Mouse (Mus musculus) liver, embryonic 15.5 days (tissue): ENCODE measurements around the gene Runx2. TPM values are rescaled to one million over a fixed set of nuclear protein-coding genes. Genes with fewer than 3 reads are reported as not detected.

Experiments used
- ATAC-seq: fragments of 200-750 bp; cut with Nextera tagmentation; 2 replicates; pipeline ENCODE4 v1.8.0; 2017; ENCODE audit warnings: moderate number of reproducible peaks, mild to moderate bottlenecking, moderate library complexity; ENCODE audit not compliant: insufficient read depth
- H3K27ac ChIP-seq: fragments of 300-500 bp; sonication (generic); replicated peaks from 2 replicates; pipeline ENCODE4 v1.5.1; 2015; ENCODE audit warnings: mild to moderate bottlenecking, inconsistent platforms
- H3K27me3 ChIP-seq: fragments of 300-500 bp; sonication (generic); 2 replicates; pipeline ENCODE4 v1.6.1; 2015; ENCODE audit warnings: mild to moderate bottlenecking, inconsistent platforms
- H3K36me3 ChIP-seq: fragments of 300-500 bp; sonication (generic); replicated peaks from 2 replicates; pipeline ENCODE4 v1.6.1; 2015; ENCODE audit warnings: moderate library complexity, mild to moderate bottlenecking, inconsistent platforms
- H3K4me1 ChIP-seq: fragments of 300-500 bp; sonication (generic); replicated peaks from 2 replicates; pipeline ENCODE4 v1.6.1; 2015; ENCODE audit warnings: inconsistent platforms
- H3K4me2 ChIP-seq: fragments of 300-500 bp; sonication (generic); 2 replicates; pipeline ENCODE4 v1.6.1; 2015; ENCODE audit warnings: moderate library complexity, mild to moderate bottlenecking, inconsistent platforms
- H3K4me3 ChIP-seq: fragments of 300-500 bp; sonication (generic); replicated peaks from 2 replicates; pipeline ENCODE4 v1.5.1; 2015; ENCODE audit warnings: mild to moderate bottlenecking, inconsistent platforms
- H3K9ac ChIP-seq: fragments of 300-500 bp; sonication (generic); 2 replicates; pipeline ENCODE4 v1.6.1; 2015; ENCODE audit warnings: moderate library complexity, mild to moderate bottlenecking, inconsistent platforms
- H3K9me3 ChIP-seq: fragments of 300-500 bp; sonication (generic); replicated peaks from 2 replicates; pipeline ENCODE4 v1.6.1; 2016; ENCODE audit warnings: inconsistent platforms
- whole genome bisulfite sequencing: fragments of 180-500 bp; shearing (Covaris S2); methylation state at CpG from one replicate; pipeline ENCODE4 v1.1.7; 2015; ENCODE audit warnings: mixed read lengths; ENCODE audit not compliant: insufficient replicate concordance; 5-methylcytosine and 5-hydroxymethylcytosine counted together
- polyA plus RNA-seq: library from polyadenylated mRNA; unstranded; fragments of >200 nt; fragmentation: Nextera tagmentation; extraction: Ambion mirVana; gene quantifications from 2 replicates; pipeline ENCODE4 v1.2.1, GENCODE M21; 2015

Runx2 gene
- polyA plus RNA-seq, 1 experiment from 2014 or later, result 0.56 TPM

GRCm38 (mm10) chr17:44685514-44685913 is 129.1 kb downstream of the Runx2 start:
- 19% methylated on average over 7 of the region's 7 CpGs for WGBS
- no peak overlapping the region for H3K9ac ChIP-seq
- no peaks in the 10 kb centered on the region for H3K27me3 ChIP-seq
- no peak overlapping the region for H3K4me3 ChIP-seq
- H3K36me3 ChIP-seq, result no peaks in the 10 kb centered on the region
- 0 out of 2 replicates have a peak, but pooled peaks cover 7% of the 10 kb centered on the region for H3K4me1 ChIP-seq
- no peaks in the 10 kb centered on the region for H3K9me3 ChIP-seq
- no peak overlapping the region for H3K27ac ChIP-seq
- no peak overlapping the region for H3K4me2 ChIP-seq
- ATAC-seq, result no peak

- Histone ChIP-seq H3K9me3 (no peaks in the 10 kb centered on the region), H3K4me3 (no peak overlapping the region), H3K4me1 (no peaks in the 10 kb centered on the region), H3K4me2 (no peak overlapping the region), H3K36me3 (no peaks in the 10 kb centered on the region), H3K27ac (no peak overlapping the region), H3K27me3 (no peaks in the 10 kb centered on the region), H3K9ac (no peak overlapping the region)
- no peak for ATAC-seq
- WGBS, result 70% methylated on average over 9 of the region's 9 CpGs
These were observed 131.6 kb downstream of the Runx2 start for GRCm38 (mm10) chr17:44683026-44683425.

- WGBS, result 47% methylated on average over 7 of the region's 7 CpGs
- no peak overlapping the region for H3K4me3 ChIP-seq
- ATAC-seq, result no peak
- no peaks in the 10 kb centered on the region for H3K36me3 ChIP-seq
- H3K4me2 ChIP-seq, result no peak overlapping the region
- H3K9me3 ChIP-seq, result no peaks in the 10 kb centered on the region
- 0 out of 2 replicates have a peak, but pooled peaks cover 11% of the 10 kb centered on the region for H3K4me1 ChIP-seq
- no peak overlapping the region for H3K9ac ChIP-seq
- H3K27me3 ChIP-seq, result no peaks in the 10 kb centered on the region
- no peak overlapping the region for H3K27ac ChIP-seq
These were observed 136.8 kb downstream of the Runx2 start for GRCm38 (mm10) chr17:44677782-44678181.

GRCm38 (mm10) chr17:44672806-44673205 is 141.8 kb downstream of the Runx2 start:
- 20% methylated on average over 7 of the region's 7 CpGs for WGBS
- H3K4me1 ChIP-seq, result peaks cover 20% of the 10 kb centered on the region
- H3K4me3 ChIP-seq, result no peak overlapping the region
- no peaks in the 10 kb centered on the region for H3K9me3 ChIP-seq
- no peak overlapping the region for H3K9ac ChIP-seq
- no peak overlapping the region for H3K27ac ChIP-seq
- no peaks in the 10 kb centered on the region for H3K27me3 ChIP-seq
- no peak overlapping the region for H3K4me2 ChIP-seq
- ATAC-seq, result no peak
- no peaks in the 10 kb centered on the region for H3K36me3 ChIP-seq

GRCm38 (mm10) chr17:44671946-44672692 is 142.5 kb downstream of the Runx2 start:
- no peak overlapping the region for H3K4me2 ChIP-seq

GRCm38 (mm10) chr17:44669985-44670384 is 144.6 kb downstream of the Runx2 start:
- no peaks in the 10 kb centered on the region for H3K27me3 ChIP-seq
- H3K4me3 ChIP-seq, result no peak overlapping the region
- no peaks in the 10 kb centered on the region for H3K36me3 ChIP-seq
- H3K27ac ChIP-seq, result no peak overlapping the region
- 44% methylated on average over 11 of the region's 11 CpGs for WGBS
- H3K9me3 ChIP-seq, result no peaks in the 10 kb centered on the region
- no peak overlapping the region for H3K9ac ChIP-seq
- ATAC-seq, result no peak
- no peak overlapping the region for H3K4me2 ChIP-seq
- peaks cover 19% of the 10 kb centered on the region for H3K4me1 ChIP-seq

More at GRCm38 (mm10) chr17:44671946-44672692, 142.5 kb downstream of the Runx2 start:
- Histone ChIP-seq H3K9me3 (no peaks in the 10 kb centered on the region), H3K4me1 (peaks cover 19% of the 10 kb centered on the region), H3K27ac (no peak overlapping the region; the same call in 1 of the 2 replicates), H3K9ac (no peak overlapping the region), H3K36me3 (no peaks in the 10 kb centered on the region), H3K27me3 (no peaks in the 10 kb centered on the region), H3K4me3 (no peak overlapping the region)
- peak; percentile 71 for ATAC-seq
- whole genome bisulfite sequencing, result 31% methylated on average over 16 of the region's 16 CpGs

GRCm38 (mm10) chr17:44667346-44667745 is 147.3 kb downstream of the Runx2 start:
- Histone ChIP-seq H3K9me3 (no peaks in the 10 kb centered on the region), H3K4me1 (peaks cover 7% of the 10 kb centered on the region), H3K36me3 (no peaks in the 10 kb centered on the region), H3K4me2 (no peak overlapping the region), H3K9ac (no peak overlapping the region), H3K27ac (no peak overlapping the region), H3K4me3 (no peak overlapping the region), H3K27me3 (no peaks in the 10 kb centered on the region)
- 39% methylated on average over 5 of the region's 5 CpGs for whole genome bisulfite sequencing
- ATAC-seq, result no peak

GRCm38 (mm10) chr17:44663872-44664271 is 150.7 kb downstream of the Runx2 start:
- H3K27ac ChIP-seq, result no peak overlapping the region
- H3K4me3 ChIP-seq, result no peak overlapping the region
- H3K4me2 ChIP-seq, result no peak overlapping the region
- WGBS, result 49% methylated on average over 7 of the region's 7 CpGs
- H3K27me3 ChIP-seq, result no peaks in the 10 kb centered on the region
- H3K9ac ChIP-seq, result no peak overlapping the region
- no peaks in the 10 kb centered on the region for H3K9me3 ChIP-seq
- no peak for ATAC-seq
- no peaks in the 10 kb centered on the region; the same call in 1 of the 2 replicates for H3K4me1 ChIP-seq
- H3K36me3 ChIP-seq, result no peaks in the 10 kb centered on the region

GRCm38 (mm10) chr17:44663208-44663607 is 151.4 kb downstream of the Runx2 start:
- H3K9me3 ChIP-seq, result no peaks in the 10 kb centered on the region
- no peak overlapping the region for H3K27ac ChIP-seq
- H3K9ac ChIP-seq, result no peak overlapping the region
- H3K27me3 ChIP-seq, result no peaks in the 10 kb centered on the region
- ATAC-seq, result no peak
- H3K36me3 ChIP-seq, result no peaks in the 10 kb centered on the region
- 80% methylated on average over 1 of the region's 1 CpGs for WGBS
- no peak overlapping the region for H3K4me2 ChIP-seq
- H3K4me1 ChIP-seq, result no peaks in the 10 kb centered on the region; the same call in 1 of the 2 replicates
- H3K4me3 ChIP-seq, result no peak overlapping the region

- ATAC-seq, result no peak
- H3K36me3 ChIP-seq, result no peaks in the 10 kb centered on the region
- no peak overlapping the region for H3K9ac ChIP-seq
- H3K4me3 ChIP-seq, result no peak overlapping the region
- no peaks in the 10 kb centered on the region for H3K9me3 ChIP-seq
- H3K27ac ChIP-seq, result no peak overlapping the region
- H3K4me2 ChIP-seq, result no peak overlapping the region
- WGBS, result 37% methylated on average over 6 of the region's 6 CpGs
- H3K4me1 ChIP-seq, result no peaks in the 10 kb centered on the region; the same call in 1 of the 2 replicates
- H3K27me3 ChIP-seq, result no peaks in the 10 kb centered on the region
These were observed 152.4 kb downstream of the Runx2 start for GRCm38 (mm10) chr17:44662080-44662706.

- no peaks in the 10 kb centered on the region for H3K36me3 ChIP-seq
- no peak overlapping the region for H3K4me2 ChIP-seq
- H3K27ac ChIP-seq, result no peak overlapping the region
- H3K4me1 ChIP-seq, result no peaks in the 10 kb centered on the region; the same call in 1 of the 2 replicates
- no peak for ATAC-seq
- WGBS, result 43% methylated on average over 7 of the region's 7 CpGs
- H3K9me3 ChIP-seq, result no peaks in the 10 kb centered on the region
- no peak overlapping the region for H3K4me3 ChIP-seq
- H3K27me3 ChIP-seq, result no peaks in the 10 kb centered on the region
- no peak overlapping the region for H3K9ac ChIP-seq
These were observed 154.3 kb downstream of the Runx2 start for GRCm38 (mm10) chr17:44660121-44660806.
